Mouse (Mus musculus) limb, embryonic 12.5 days (tissue): ENCODE measurements at regions not wholly inside any gene's neighbourhood (a gene's known extent, or its start where the extent isn't known, plus 50 kb on each side); places are given as distances from the start of the nearest gene placed in this dataset.
"Not testable (repeated sequence)": the region's sequence is repeated elsewhere in the genome, so short reads cannot be mapped to it uniquely, and the experiment has no call there.

Experiments used
- ATAC-seq: fragments of 200-750 bp; cut with Nextera tagmentation; 2 replicates; pipeline ENCODE4 v1.8.0; 2017; ENCODE audit warnings: low read depth, moderate TSS enrichment; ENCODE audit not compliant: insufficient number of reproducible peaks, insufficient read depth, low FRiP score, low TSS enrichment
- H3K27ac ChIP-seq: fragments of 300-500 bp; sonication (generic); 2 replicates; pipeline ENCODE4 v1.5.1; 2016; ENCODE audit warnings: mild to moderate bottlenecking, moderate library complexity
- H3K27me3 ChIP-seq: fragments of 300-500 bp; sonication (generic); 2 replicates; pipeline ENCODE4 v1.6.1; 2016; ENCODE audit warnings: mild to moderate bottlenecking, moderate library complexity
- H3K36me3 ChIP-seq: fragments of 300-500 bp; sonication (generic); 2 replicates; pipeline ENCODE4 v1.6.1; 2016; ENCODE audit warnings: mild to moderate bottlenecking, moderate library complexity
- H3K4me1 ChIP-seq: fragments of 300-500 bp; sonication (generic); replicated peaks from 2 replicates; pipeline ENCODE4 v1.6.1; 2016
- H3K4me2 ChIP-seq: fragments of 300-500 bp; sonication (generic); 2 replicates; pipeline ENCODE4 v1.6.1; 2016; ENCODE audit warnings: mild to moderate bottlenecking, moderate library complexity
- H3K4me3 ChIP-seq: fragments of 300-500 bp; sonication (generic); replicated peaks from 2 replicates; pipeline ENCODE4 v1.5.1; 2016; ENCODE audit warnings: mild to moderate bottlenecking
- H3K9ac ChIP-seq: fragments of 300-500 bp; sonication (generic); replicated peaks from 2 replicates; pipeline ENCODE4 v1.6.1; 2016; ENCODE audit warnings: mild to moderate bottlenecking, moderate library complexity
- H3K9me3 ChIP-seq: fragments of 300-500 bp; sonication (generic); 2 replicates; pipeline ENCODE4 v1.6.1; 2016; ENCODE audit warnings: mild to moderate bottlenecking, moderate library complexity
- WGBS: fragments of 180-500 bp; shearing (Covaris S2); methylation state at CpG from one replicate; pipeline ENCODE4 v1.1.7; 2016; 5-methylcytosine and 5-hydroxymethylcytosine counted together

DNA sequence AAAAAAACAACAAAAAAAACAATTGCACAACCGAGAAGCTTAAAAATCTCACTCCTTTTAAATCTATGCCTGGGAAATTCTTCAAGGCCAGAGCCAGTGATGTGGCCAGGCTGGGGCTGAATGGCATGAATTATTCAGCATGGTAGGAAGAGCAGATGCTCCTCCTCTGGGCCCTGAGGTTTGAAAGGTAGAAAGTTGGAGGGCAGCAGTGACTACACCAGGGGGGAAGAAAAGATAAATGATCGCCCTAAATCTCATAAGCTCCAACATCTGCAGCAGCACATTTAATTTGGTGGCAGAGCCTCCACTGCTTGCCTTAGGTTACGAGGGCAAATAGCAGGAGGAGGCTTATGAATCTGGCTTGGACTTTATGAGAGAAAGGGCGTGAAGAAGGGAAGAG, 455.1 kb downstream of the Cbln4 start:
- no peak overlapping the region for H3K4me2 ChIP-seq
- WGBS: 21% methylated on average over 4 of the region's 4 CpGs
- H3K4me1 ChIP-seq: 0 out of 2 replicates have a peak, but pooled peaks cover 15% of the 10 kb centered on the region
- no peaks in the 10 kb centered on the region for H3K9me3 ChIP-seq
- H3K27ac ChIP-seq: no peak overlapping the region
- H3K36me3 ChIP-seq: no peaks in the 10 kb centered on the region
- no peak for ATAC-seq
- no peaks in the 10 kb centered on the region for H3K27me3 ChIP-seq
- H3K9ac ChIP-seq: no peak overlapping the region
- H3K4me3 ChIP-seq: no peak overlapping the region

DNA sequence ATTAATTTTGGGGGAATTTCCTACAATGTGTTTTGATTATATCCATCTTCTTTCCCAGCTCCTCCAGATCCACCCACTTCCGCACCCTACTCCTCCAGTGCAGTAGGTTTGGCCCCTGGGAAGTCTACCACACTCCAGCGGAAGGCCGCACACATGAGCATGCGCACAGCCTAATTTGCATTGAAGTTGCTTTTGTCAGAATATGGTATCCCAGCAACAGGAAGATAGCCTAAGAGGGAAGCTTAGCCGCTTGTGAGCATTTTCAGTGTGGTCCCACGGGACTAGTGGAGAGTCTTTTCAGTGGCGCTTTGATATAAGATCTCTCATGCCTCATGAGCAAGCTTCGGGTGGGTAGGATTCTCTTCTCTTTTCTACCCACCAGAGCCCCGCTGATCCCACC, 455.6 kb downstream of the Cbln4 start:
- Histone ChIP-seq H3K4me2 (no peak overlapping the region), H3K4me1 (0 out of 2 replicates have a peak, but pooled peaks cover 15% of the 10 kb centered on the region), H3K9me3 (no peaks in the 10 kb centered on the region), H3K4me3 (no peak overlapping the region), H3K27ac (no peak overlapping the region), H3K9ac (no peak overlapping the region), H3K36me3 (no peaks in the 10 kb centered on the region), H3K27me3 (no peaks in the 10 kb centered on the region)
- no peak for ATAC-seq
- WGBS: 85% methylated on average over 9 of the region's 9 CpGs

DNA sequence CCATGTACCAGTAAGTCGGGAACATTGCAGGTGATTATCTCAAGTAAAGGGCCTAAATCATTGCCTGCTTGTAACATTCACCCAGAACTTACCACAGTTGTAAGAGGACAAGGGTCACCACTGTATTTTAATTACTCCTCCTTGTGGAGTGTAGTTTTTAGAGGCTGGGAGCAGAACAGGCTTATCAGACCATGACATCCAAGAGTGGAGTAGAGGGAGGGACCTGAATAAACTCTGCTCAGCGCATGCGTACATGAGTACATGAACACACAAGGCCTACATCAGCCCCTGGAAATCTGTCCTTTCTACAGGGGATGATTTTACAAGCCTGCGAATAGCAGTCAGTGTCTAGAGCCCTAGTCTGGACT, 456.4 kb downstream of the Cbln4 start:
- H3K27ac ChIP-seq: no peak overlapping the region
- no peaks in the 10 kb centered on the region for H3K9me3 ChIP-seq
- H3K27me3 ChIP-seq: no peaks in the 10 kb centered on the region
- WGBS: 91% methylated on average over 4 of the region's 4 CpGs
- ATAC-seq: no peak
- no peak overlapping the region for H3K4me2 ChIP-seq
- H3K9ac ChIP-seq: no peak overlapping the region
- H3K36me3 ChIP-seq: no peaks in the 10 kb centered on the region
- H3K4me3 ChIP-seq: no peak overlapping the region
- H3K4me1 ChIP-seq: 0 out of 2 replicates have a peak, but pooled peaks cover 15% of the 10 kb centered on the region

DNA sequence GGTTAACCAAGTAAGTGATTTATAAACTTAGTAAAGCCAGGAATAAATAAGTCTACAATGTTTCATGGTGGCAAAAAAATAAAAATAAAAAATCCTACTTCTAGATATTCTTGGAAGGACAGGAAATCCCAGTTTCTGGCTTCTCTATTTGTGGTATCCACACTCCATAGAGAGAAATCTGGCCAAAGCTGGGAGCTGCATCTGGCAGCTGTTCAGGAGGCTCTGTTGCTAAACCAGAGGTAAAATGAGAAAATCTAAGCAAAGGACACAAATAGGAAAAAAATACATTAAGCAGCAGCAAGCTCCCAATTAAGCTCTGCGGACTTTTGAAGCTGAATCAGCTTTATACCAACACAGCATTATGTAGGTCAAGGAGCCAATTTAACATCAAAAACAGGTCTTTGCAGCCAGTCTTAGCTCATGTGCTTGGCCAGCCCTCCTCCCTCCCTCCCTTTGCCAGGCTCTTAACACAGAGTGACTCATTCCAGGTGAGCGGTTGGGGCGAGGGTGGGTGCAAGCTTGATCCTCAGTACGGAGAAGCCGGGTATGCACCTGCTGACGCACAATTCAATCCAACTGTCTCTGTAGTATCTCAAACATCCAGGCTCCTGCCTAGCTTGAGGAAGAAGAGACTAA, 456.9 kb downstream of the Cbln4 start:
- no peaks in the 10 kb centered on the region for H3K9me3 ChIP-seq
- WGBS: 82% methylated on average over 6 of the region's 6 CpGs
- H3K4me2 ChIP-seq: no peak overlapping the region
- no peak overlapping the region for H3K9ac ChIP-seq
- 0 out of 2 replicates have a peak, but pooled peaks cover 15% of the 10 kb centered on the region for H3K4me1 ChIP-seq
- no peak overlapping the region for H3K4me3 ChIP-seq
- no peak overlapping the region for H3K27ac ChIP-seq
- no peak for ATAC-seq
- no peaks in the 10 kb centered on the region for H3K36me3 ChIP-seq
- H3K27me3 ChIP-seq: no peaks in the 10 kb centered on the region

DNA sequence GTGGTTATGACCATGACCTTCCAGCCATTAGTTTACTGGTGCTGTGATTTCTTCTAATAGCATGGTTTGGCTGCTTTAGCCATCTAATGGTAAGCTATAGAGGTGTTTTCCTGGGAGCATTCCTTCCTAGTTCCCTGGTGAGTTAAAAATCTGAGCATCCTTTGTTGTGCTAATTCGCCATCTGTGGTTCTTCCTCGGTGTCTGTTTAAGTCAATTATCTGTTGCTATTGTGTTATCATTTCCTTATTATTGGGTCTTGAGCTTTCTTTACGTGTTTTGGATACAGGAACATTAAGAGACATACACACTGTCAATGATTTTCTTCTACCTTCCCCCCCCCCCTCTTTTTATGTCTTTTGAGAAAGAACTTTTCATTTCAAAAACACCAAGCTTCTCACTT, 468.9 kb downstream of the Cbln4 start:
- no peak overlapping the region for H3K27ac ChIP-seq
- 81% methylated on average over 3 of the region's 3 CpGs for WGBS
- H3K4me2 ChIP-seq: no peak overlapping the region
- no peaks in the 10 kb centered on the region for H3K27me3 ChIP-seq
- H3K4me1 ChIP-seq: peaks cover 16% of the 10 kb centered on the region; the same call in 1 of the 2 replicates
- no peak for ATAC-seq
- no peak overlapping the region for H3K9ac ChIP-seq
- no peaks in the 10 kb centered on the region for H3K36me3 ChIP-seq
- peaks cover 8% of the 10 kb centered on the region; the same call in 1 of the 2 replicates for H3K9me3 ChIP-seq
- no peak overlapping the region for H3K4me3 ChIP-seq

DNA sequence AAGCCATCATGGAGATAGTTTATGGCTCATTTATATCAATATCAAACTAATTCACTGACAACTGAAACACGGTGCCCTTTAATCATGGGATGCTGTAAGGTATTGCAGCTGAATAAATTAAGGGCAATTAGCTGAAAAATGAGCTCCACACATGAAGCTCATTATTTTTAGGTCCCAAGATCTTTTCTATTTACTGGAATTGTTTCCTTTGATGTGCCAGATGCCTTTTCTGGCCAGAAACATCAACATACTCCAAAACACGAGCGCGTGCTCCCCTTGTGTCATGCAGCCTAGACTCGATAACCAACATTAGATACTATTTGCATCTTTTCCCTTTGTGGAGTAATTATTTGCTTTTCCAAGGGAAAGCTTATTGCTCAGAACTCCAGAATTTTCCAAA, 480.6 kb downstream of the Cbln4 start:
- Histone ChIP-seq H3K4me3 (no peak overlapping the region), H3K4me1 (peaks cover 11% of the 10 kb centered on the region), H3K9me3 (peaks cover 10% of the 10 kb centered on the region), H3K4me2 (no peak overlapping the region), H3K9ac (no peak overlapping the region), H3K36me3 (no peaks in the 10 kb centered on the region), H3K27me3 (no peaks in the 10 kb centered on the region), H3K27ac (no peak overlapping the region)
- WGBS: 19% methylated on average over 5 of the region's 5 CpGs
- no peak for ATAC-seq

DNA sequence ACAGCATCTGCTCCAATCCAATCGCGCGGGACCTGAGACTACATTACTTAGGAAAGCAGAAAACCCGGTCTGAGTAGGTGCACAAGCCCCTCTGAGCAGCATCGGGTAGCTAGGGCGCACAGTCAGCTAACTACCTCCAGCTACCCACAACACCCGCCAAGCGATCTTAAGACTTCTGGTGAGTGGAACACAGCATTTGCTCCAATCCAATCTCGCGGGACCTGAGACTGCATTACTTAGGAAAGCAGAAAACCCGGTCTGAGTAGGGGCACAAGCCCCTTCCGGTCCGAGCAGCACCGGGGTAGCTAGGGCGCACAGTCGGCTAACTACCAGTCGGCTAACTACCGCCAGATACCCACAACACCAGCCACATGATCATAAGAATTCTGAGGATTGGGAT, 500.5 kb downstream of the Cbln4 start:
- not testable (repeated sequence) for H3K9ac ChIP-seq, ATAC-seq, H3K36me3 ChIP-seq, H3K4me3 ChIP-seq, H3K4me1 ChIP-seq, H3K27ac ChIP-seq, H3K4me2 ChIP-seq, H3K9me3 ChIP-seq, H3K27me3 ChIP-seq
- WGBS: 77% methylated on average over 18 of the region's 18 CpGs

DNA sequence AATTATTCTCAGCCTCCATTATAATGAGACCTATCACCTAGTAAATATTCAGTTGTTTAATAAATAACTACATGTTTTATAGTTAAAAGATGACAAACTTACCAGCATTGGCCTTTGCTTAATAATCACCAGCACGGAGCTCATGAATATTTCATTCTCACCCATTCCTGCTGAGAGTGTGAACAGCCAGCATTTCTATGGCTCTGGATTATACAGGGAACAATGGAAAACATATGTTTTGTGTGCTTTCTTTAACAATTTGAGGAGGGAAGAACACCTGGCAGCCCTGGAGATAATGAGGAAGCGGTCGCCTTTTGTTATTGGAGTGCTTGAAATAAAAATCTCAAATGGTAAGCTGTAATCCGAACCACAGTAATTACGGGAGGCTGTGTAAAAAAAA, 528.4 kb downstream of the Cbln4 start:
- Histone ChIP-seq H3K4me3 (no peak overlapping the region), H3K4me1 (peaks cover 15% of the 10 kb centered on the region), H3K9ac (no peak overlapping the region), H3K4me2 (no peak overlapping the region), H3K27ac (no peak overlapping the region), H3K36me3 (no peaks in the 10 kb centered on the region), H3K27me3 (no peaks in the 10 kb centered on the region), H3K9me3 (no peaks in the 10 kb centered on the region)
- WGBS: 27% methylated on average over 5 of the region's 5 CpGs
- no peak for ATAC-seq

DNA sequence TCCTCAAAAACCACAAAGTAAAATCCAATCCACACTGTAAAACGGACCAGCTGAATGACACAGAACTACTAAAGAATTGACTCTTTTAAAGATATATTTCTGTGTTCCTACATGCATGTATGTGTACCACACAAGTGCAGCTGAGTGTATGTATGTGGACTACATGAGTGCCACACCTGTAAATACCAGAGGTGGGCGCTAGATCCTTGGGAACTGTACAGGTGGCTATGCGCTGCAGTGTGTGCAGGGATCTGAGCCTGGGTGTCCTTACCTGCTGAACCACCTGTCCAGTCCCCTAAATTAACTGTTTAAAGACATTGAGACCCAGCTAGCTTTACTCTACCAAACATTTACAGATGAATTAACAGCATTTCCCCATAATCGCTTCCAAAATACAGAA, 546.6 kb downstream of the Cbln4 start:
- 86% methylated on average over 4 of the region's 4 CpGs for WGBS
- H3K27ac ChIP-seq: no peak overlapping the region
- H3K36me3 ChIP-seq: no peaks in the 10 kb centered on the region
- H3K4me2 ChIP-seq: no peak overlapping the region
- no peak overlapping the region for H3K4me3 ChIP-seq
- peaks cover 2% of the 10 kb centered on the region; the same call in 1 of the 2 replicates for H3K9me3 ChIP-seq
- H3K4me1 ChIP-seq: 0 out of 2 replicates have a peak, but pooled peaks cover 5% of the 10 kb centered on the region
- 0 out of 2 replicates have a peak, but pooled peaks cover 2% of the 10 kb centered on the region for H3K27me3 ChIP-seq
- no peak overlapping the region for H3K9ac ChIP-seq
- ATAC-seq: no peak

DNA sequence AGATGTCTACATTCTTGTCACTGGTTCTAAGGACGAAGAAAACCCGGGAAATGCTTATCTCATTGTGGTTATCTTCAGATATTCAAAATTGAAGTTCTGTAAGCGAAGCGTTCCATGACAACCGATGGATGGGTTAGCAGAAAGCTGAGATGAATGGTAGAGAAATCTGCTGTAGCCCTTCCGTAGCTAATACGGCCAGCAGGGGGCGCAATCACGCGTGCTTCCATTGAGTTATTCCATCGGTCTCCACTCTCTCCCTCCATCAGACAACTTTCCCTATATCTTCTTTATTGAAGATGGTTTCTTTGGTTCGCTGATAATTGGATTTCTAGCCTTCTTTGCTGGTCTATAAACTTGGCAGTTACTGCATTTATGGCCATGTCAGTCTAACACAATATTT, 549.5 kb downstream of the Cbln4 start:
- 0 out of 2 replicates have a peak, but pooled peaks cover 5% of the 10 kb centered on the region for H3K4me1 ChIP-seq
- 40% methylated on average over 12 of the region's 12 CpGs for WGBS
- H3K36me3 ChIP-seq: no peaks in the 10 kb centered on the region
- no peak for ATAC-seq
- H3K9me3 ChIP-seq: no peaks in the 10 kb centered on the region
- H3K9ac ChIP-seq: no peak overlapping the region
- H3K4me2 ChIP-seq: no peak overlapping the region
- H3K27me3 ChIP-seq: 0 out of 2 replicates have a peak, but pooled peaks cover 2% of the 10 kb centered on the region
- H3K4me3 ChIP-seq: no peak overlapping the region
- no peak overlapping the region for H3K27ac ChIP-seq

DNA sequence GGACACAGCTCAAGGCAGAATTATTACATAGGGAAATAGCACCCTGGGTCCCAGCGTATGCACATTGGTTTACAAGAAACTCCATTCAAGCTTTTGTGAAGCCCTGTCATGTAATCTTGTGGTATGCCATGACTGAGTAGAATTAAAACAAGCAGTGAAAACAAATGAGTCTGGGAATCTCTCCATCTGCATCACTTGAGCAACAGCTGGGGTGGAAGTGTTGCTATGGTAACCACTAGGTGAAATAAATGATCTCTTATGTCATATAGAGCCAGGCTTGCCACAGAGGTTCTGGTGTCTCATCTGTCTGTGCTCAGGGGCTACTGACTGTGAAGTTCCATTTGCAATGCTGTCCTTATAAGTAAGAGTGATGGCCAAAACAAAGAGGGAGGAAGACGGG, 556.0 kb downstream of the Cbln4 start:
- no peak overlapping the region for H3K4me2 ChIP-seq
- no peaks in the 10 kb centered on the region for H3K36me3 ChIP-seq
- no peak for ATAC-seq
- 0 out of 2 replicates have a peak, but pooled peaks cover 5% of the 10 kb centered on the region for H3K4me1 ChIP-seq
- no peak overlapping the region for H3K27ac ChIP-seq
- no peaks in the 10 kb centered on the region for H3K27me3 ChIP-seq
- no peaks in the 10 kb centered on the region for H3K9me3 ChIP-seq
- no peak overlapping the region for H3K9ac ChIP-seq
- H3K4me3 ChIP-seq: no peak overlapping the region
- WGBS: 79% methylated on average over 2 of the region's 2 CpGs

DNA sequence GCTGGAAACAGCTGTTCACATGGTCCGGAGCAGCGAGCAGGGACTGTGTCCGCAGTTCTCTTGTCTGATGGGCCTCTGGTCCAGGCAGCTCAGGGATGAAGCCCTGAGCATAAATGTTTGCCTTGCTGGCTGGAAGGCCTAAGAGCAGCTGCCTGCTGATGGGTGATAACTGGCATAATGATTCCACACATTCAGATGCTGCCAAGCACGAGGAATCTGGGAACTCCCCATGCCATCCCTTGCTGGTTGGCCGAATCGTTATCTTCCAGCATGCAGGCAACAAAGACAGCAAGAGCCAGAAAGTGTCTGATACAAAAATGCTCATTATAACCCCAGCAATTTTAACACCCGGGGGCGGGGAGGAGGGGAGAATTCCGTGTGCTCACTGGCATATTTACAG, 590.0 kb downstream of the Cbln4 start:
- no peak for ATAC-seq
- no peak overlapping the region for H3K9ac ChIP-seq
- no peak overlapping the region for H3K4me2 ChIP-seq
- no peaks in the 10 kb centered on the region for H3K27me3 ChIP-seq
- no peaks in the 10 kb centered on the region for H3K9me3 ChIP-seq
- H3K36me3 ChIP-seq: no peaks in the 10 kb centered on the region
- WGBS: 79% methylated on average over 9 of the region's 9 CpGs
- H3K27ac ChIP-seq: no peak overlapping the region
- no peaks in the 10 kb centered on the region for H3K4me1 ChIP-seq
- H3K4me3 ChIP-seq: no peak overlapping the region
